27 mouse cellular contexts compared by ENCODE assay signal in genomic region chr5:89405132-89405531, GRCm38 (mm10). TPM values are rescaled to one million over a fixed set of nuclear protein-coding genes. Genes with fewer than 3 reads are reported as not detected.
DNase-seq lines count a peak whose midpoint lies in the region; ATAC-seq and TF ChIP-seq lines count a peak whose summit lies in the region.
"Had no signal": no experiment of that assay in that cellular context is flagged by ENCODE, and none has a peak within 500 bp of the region (broad histone marks: within the 10 kb centered on the region; RNA-seq: fewer than 3 reads in every experiment).

No protein-coding gene starts in this region.

- no peak overlapping the region for H3K27ac ChIP-seq in kidney, adult 2 months (ENCODE audit: insufficient read depth, low read depth, low read length)
- H3K27ac ChIP-seq in lung, embryonic 14.5 days (ENCODE audit: low read depth), result no peak overlapping the region
- no peak overlapping the region for H3K27ac ChIP-seq in lung, postnatal 0 days (ENCODE audit: low read length)
- H3K27ac ChIP-seq in stomach, postnatal 0 days (replicated peaks), result no peak overlapping the region
- H3K27ac ChIP-seq: embryonic facial prominence, embryonic 12.5 days; forebrain, embryonic 13.5 days; gastrocnemius, adult 2 months; hindbrain, embryonic 12.5 days; kidney, embryonic 15.5 days; layer of hippocampus, adult 2 months; limb, embryonic 10.5 days had no signal

- no peaks in the 10 kb centered on the region for H3K27me3 ChIP-seq in kidney, adult 2 months (replicated peaks; ENCODE audit: control insufficient read depth, insufficient read depth, low read length)
- H3K27me3 ChIP-seq in lung, embryonic 14.5 days (ENCODE audit: insufficient read depth, low read length), result no peaks in the 10 kb centered on the region
- H3K27me3 ChIP-seq in lung, postnatal 0 days (replicated peaks; ENCODE audit: insufficient read depth, low read length), result no peaks in the 10 kb centered on the region
- H3K27me3 ChIP-seq in stomach, postnatal 0 days (ENCODE audit: control insufficient read depth, insufficient read depth, low read length), result no peaks in the 10 kb centered on the region
- H3K27me3 ChIP-seq: CH12.LX; embryonic facial prominence, embryonic 12.5 days; forebrain, embryonic 13.5 days; hindbrain, embryonic 12.5 days; kidney, embryonic 15.5 days had no signal

- H3K4me2 ChIP-seq in lung, embryonic 14.5 days, result no peak overlapping the region
- H3K4me2 ChIP-seq in lung, postnatal 0 days (replicated peaks; ENCODE audit: low read depth, low read length), result no peak overlapping the region
- no peak overlapping the region for H3K4me2 ChIP-seq in stomach, postnatal 0 days (replicated peaks; ENCODE audit: low read depth)
- H3K4me2 ChIP-seq: embryonic facial prominence, embryonic 12.5 days; forebrain, embryonic 13.5 days; hindbrain, embryonic 12.5 days; kidney, embryonic 15.5 days had no signal

- no peaks in the 10 kb centered on the region for H3K36me3 ChIP-seq in kidney, adult 2 months (ENCODE audit: control insufficient read depth, insufficient read depth, low read length)
- no peaks in the 10 kb centered on the region for H3K36me3 ChIP-seq in lung, embryonic 14.5 days (ENCODE audit: insufficient read depth)
- H3K36me3 ChIP-seq in lung, postnatal 0 days (ENCODE audit: insufficient read depth, low read length), result no peaks in the 10 kb centered on the region
- no peaks in the 10 kb centered on the region for H3K36me3 ChIP-seq in stomach, postnatal 0 days (ENCODE audit: control insufficient read depth, insufficient read depth, low read length)
- H3K36me3 ChIP-seq: embryonic facial prominence, embryonic 12.5 days; G1E; hindbrain, embryonic 12.5 days; kidney, embryonic 15.5 days; limb, embryonic 10.5 days had no signal

- peak; percentile 9 for DNase-seq in kidney, adult 2 months
- no peak for DNase-seq in kidney, postnatal 4 days
- peak; percentile 69 for DNase-seq in lung, embryonic 14.5 days
- no peak for DNase-seq in lung, adult 2 months
- DNase-seq in lung, postnatal 0 days (ENCODE audit: low spot score), result peak; percentile 70
- no peak for DNase-seq in stomach, postnatal 0 days (ENCODE audit: low spot score)
- DNase-seq in yolk sac, embryonic 10.5 days (ENCODE audit: low spot score), result no peak
- DNase-seq: adrenal gland, postnatal 10 days; B cell, adult 2 months; cerebellum, adult 18-20 months; cerebellum, postnatal 14 days; gastrocnemius, adult 2 months; liver; liver, postnatal 0 days had no signal

- H3K4me3 ChIP-seq in kidney, adult 2 months (ENCODE audit: insufficient read depth, low read depth, low read length), result no peak overlapping the region
- no peak overlapping the region for H3K4me3 ChIP-seq in lung, embryonic 14.5 days (ENCODE audit: low read depth, low read length)
- no peak overlapping the region for H3K4me3 ChIP-seq in lung, adult 2 months (replicated peaks; ENCODE audit: extremely low read depth, low read depth, low read length)
- H3K4me3 ChIP-seq in lung, postnatal 0 days (ENCODE audit: low read depth, low read length), result no peak overlapping the region
- H3K4me3 ChIP-seq in stomach, postnatal 0 days (ENCODE audit: low read depth, low read length), result no peak overlapping the region
- H3K4me3 ChIP-seq: embryonic facial prominence, embryonic 12.5 days; erythroblast, embryonic 14.5 days; forebrain, embryonic 13.5 days; gastrocnemius, adult 2 months; hindbrain, embryonic 12.5 days; kidney, embryonic 15.5 days; layer of hippocampus, adult 2 months; limb, embryonic 10.5 days had no signal

- no peak for TF ChIP-seq EP300 in lung, postnatal 0 days (IDR thresholded peaks at IDR 0.05)
- TF ChIP-seq EP300 in stomach, postnatal 0 days (optimal IDR thresholded peaks at IDR 0.05), result no peak

- TF ChIP-seq POLR2A in kidney, adult 2 months (IDR thresholded peaks at IDR 0.05; ENCODE audit: low read depth, low read length), result no peak
- TF ChIP-seq POLR2A in lung, adult 2 months (IDR thresholded peaks at IDR 0.05; ENCODE audit: borderline replicate concordance, extremely low read depth, low read depth, low read length), result no peak

- TF ChIP-seq CTCF in kidney, adult 2 months (conservative IDR thresholded peaks at IDR 0.05; ENCODE audit: insufficient read depth, insufficient read length, low read depth, low read length), result no peak
- TF ChIP-seq CTCF in lung, embryonic 14.5 days (IDR thresholded peaks at IDR 0.05; ENCODE audit: low read depth), result peak; percentile 57
- TF ChIP-seq CTCF in lung, adult 2 months (IDR thresholded peaks at IDR 0.05; ENCODE audit: insufficient read depth, low read length), result no peak
- peak; percentile 64 for TF ChIP-seq CTCF in lung, postnatal 0 days (IDR thresholded peaks at IDR 0.05)
- peak; percentile 55 for TF ChIP-seq CTCF in stomach, postnatal 0 days (IDR thresholded peaks at IDR 0.05; ENCODE audit: low read depth)

- H3K4me1 ChIP-seq in kidney, adult 2 months (ENCODE audit: control insufficient read depth, insufficient read depth, low read length), result no peaks in the 10 kb centered on the region; the same call in 1 of the 2 replicates
- no peaks in the 10 kb centered on the region for H3K4me1 ChIP-seq in lung, embryonic 14.5 days (ENCODE audit: insufficient read depth)
- H3K4me1 ChIP-seq in lung, adult 2 months (ENCODE audit: control insufficient read depth, insufficient read depth, low read length), result no peaks in the 10 kb centered on the region; the same call in 1 of the 2 replicates
- no peaks in the 10 kb centered on the region for H3K4me1 ChIP-seq in lung, postnatal 0 days (ENCODE audit: insufficient read depth, low read depth, low read length)
- no peaks in the 10 kb centered on the region for H3K4me1 ChIP-seq in stomach, postnatal 0 days (replicated peaks; ENCODE audit: control insufficient read depth, insufficient read depth)
- H3K4me1 ChIP-seq: embryonic facial prominence, embryonic 12.5 days; forebrain, embryonic 13.5 days; hindbrain, embryonic 12.5 days; kidney, embryonic 15.5 days; limb, embryonic 10.5 days had no signal

- H3K9ac ChIP-seq in lung, embryonic 14.5 days, result no peak overlapping the region
- H3K9ac ChIP-seq in lung, postnatal 0 days (replicated peaks; ENCODE audit: low read depth), result no peak overlapping the region
- H3K9ac ChIP-seq in stomach, postnatal 0 days (ENCODE audit: low read length), result no peak overlapping the region
- H3K9ac ChIP-seq: embryonic facial prominence, embryonic 12.5 days; forebrain, embryonic 13.5 days; hindbrain, embryonic 12.5 days; kidney, embryonic 15.5 days; liver, postnatal 0 days had no signal

- peak; percentile 79; the same call in 1 of the 2 replicates for ATAC-seq in lung, embryonic 14.5 days (ENCODE audit: insufficient read depth)
- ATAC-seq in lung, postnatal 0 days, result peak; percentile 79
- ATAC-seq in stomach, postnatal 0 days (ENCODE audit: low FRiP score, low TSS enrichment), result no peak
- ATAC-seq: forebrain, embryonic 13.5 days; inflammation-experienced regulatory T-cells, adult 6 months; liver, postnatal 0 days had no signal

- H3K9me3 ChIP-seq in lung, embryonic 14.5 days (ENCODE audit: low read depth, low read length), result no peaks in the 10 kb centered on the region
- no peaks in the 10 kb centered on the region for H3K9me3 ChIP-seq in lung, postnatal 0 days (ENCODE audit: low read length)
- no peaks in the 10 kb centered on the region for H3K9me3 ChIP-seq in stomach, postnatal 0 days (ENCODE audit: control insufficient read depth, low read length)
- H3K9me3 ChIP-seq: embryonic facial prominence, embryonic 12.5 days; forebrain, embryonic 13.5 days; hindbrain, embryonic 12.5 days; kidney, embryonic 15.5 days; limb, embryonic 10.5 days had no signal

- 48% methylated on average over 1 of the region's 1 CpGs for WGBS in kidney, adult 2 months
- WGBS in lung, embryonic 14.5 days, result 23% methylated on average over 1 of the region's 1 CpGs
- WGBS in lung, adult 2 months, result 24% methylated on average over 1 of the region's 1 CpGs
- WGBS in lung, postnatal 0 days, result 18% methylated on average over 1 of the region's 1 CpGs
- WGBS in stomach, postnatal 0 days, result 20% methylated on average over 1 of the region's 1 CpGs

RNA-seq across cellular contexts. Expression of gene Gc, which starts 52.6 kb away (rescaled TPM):
- polyA plus RNA-seq in kidney, adult 2 months (2012; rRNA removed), result 60.3 and 71.6 TPM in 2 replicates
- not detected in 2 replicates for polyA plus RNA-seq in lung, embryonic 14.5 days (2014; fragmentation: Nextera tagmentation; extraction: Ambion mirVana)
- 0.53 and 1.7 TPM in 2 replicates for polyA plus RNA-seq in lung, adult 2 months (2012; rRNA removed)
- 1.4 and 1.5 TPM in 2 replicates for polyA plus RNA-seq in lung, postnatal 0 days (2015; fragmentation: Nextera tagmentation; extraction: Ambion mirVana)
- 3.0 and 6.2 TPM in 2 replicates for polyA plus RNA-seq in stomach, postnatal 0 days (2015; fragmentation: Nextera tagmentation; extraction: Ambion mirVana)
- polyA plus RNA-seq: embryonic facial prominence, embryonic 12.5 days; erythroblast, embryonic 14.5 days; forebrain, embryonic 13.5 days; G1E; heart, embryonic 14.5 days; hindbrain, embryonic 12.5 days; limb, embryonic 10.5 days; testis, adult 2 months; urinary bladder, adult 2 months had no signal

Comparison
In these comparisons a context has a peak if more than half of its experiments do, and no peak if none do; other contexts are left out.
1. DNase-seq: peak in kidney, adult 2 months (single experiment), lung, embryonic 14.5 days (single experiment) and lung, postnatal 0 days (single experiment); none in kidney, postnatal 4 days (0 of 2), lung, adult 2 months (single experiment), stomach, postnatal 0 days (single experiment) and yolk sac, embryonic 10.5 days (single experiment).
2. CTCF ChIP-seq: peak in lung, embryonic 14.5 days (single experiment), lung, postnatal 0 days (single experiment) and stomach, postnatal 0 days (single experiment); none in kidney, adult 2 months (single experiment) and lung, adult 2 months (single experiment).